Mouse (Mus musculus) CD4-positive, CD25-positive, alpha-beta regulatory T cell, adult 2 months (primary cell): ENCODE data around the gene Appl1.

ENCODE experiments used
- DNase-seq: peaks from one replicate; pipeline ENCODE4 v3.0.0-alpha.2; 2012; ENCODE audit warnings: low read depth, low spot score

Appl1 gene

GRCm38 (mm10) chr14:26971106-26971789 lies at the start of gene Appl1:
Gene Appl1, minus strand, starts transcription at chr14:26971232.
- DNase-seq = peak; percentile 23

- DNase-seq = no peak
Observed at GRCm38 (mm10) chr14:27019850-27020249, 48.8 kb upstream of the Appl1 start.

DNA sequence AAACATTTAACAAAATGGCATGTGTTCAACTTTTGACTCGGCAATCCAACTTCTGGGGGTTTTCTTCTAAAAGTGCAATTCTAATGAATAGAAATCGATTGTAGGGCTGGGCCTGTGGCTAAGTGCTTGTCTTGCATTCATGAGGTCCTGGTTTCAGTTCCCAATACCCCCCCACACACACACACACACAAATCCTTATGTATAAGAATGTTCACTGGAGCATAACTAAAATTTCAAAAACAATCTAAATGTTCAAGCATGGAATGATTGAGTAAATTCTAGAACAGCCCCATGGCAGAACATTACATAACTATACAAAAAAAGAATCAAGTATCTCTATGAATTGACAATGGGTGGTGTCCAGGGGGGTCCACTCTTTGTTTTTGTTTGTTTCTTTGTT lies 46.9 kb upstream of the Appl1 start:
- DNase-seq = no peak

DNA sequence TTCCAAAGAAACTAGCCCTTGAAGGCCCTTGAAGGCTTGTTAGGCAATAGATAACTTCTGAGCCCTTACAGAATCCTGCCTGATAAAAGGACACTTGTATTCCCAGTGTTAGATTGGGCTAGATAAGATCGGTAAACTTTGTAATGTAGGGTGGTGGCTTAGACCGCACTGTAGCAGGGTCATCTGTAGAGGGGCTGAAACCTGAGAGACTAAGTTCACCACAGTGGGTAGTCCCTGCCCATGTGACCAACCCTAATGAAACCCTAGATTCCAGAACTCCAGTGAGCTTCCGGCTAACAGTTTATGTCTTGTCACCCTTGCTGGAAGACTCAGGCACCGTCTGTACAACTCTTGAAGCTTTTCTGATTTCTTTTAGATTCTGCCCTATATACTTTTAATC lies 42.6 kb upstream of the Appl1 start:
- no peak for DNase-seq

- DNase-seq = no peak
Observed at GRCm38 (mm10) chr14:27011561-27011960, 40.5 kb upstream of the Appl1 start.

DNA sequence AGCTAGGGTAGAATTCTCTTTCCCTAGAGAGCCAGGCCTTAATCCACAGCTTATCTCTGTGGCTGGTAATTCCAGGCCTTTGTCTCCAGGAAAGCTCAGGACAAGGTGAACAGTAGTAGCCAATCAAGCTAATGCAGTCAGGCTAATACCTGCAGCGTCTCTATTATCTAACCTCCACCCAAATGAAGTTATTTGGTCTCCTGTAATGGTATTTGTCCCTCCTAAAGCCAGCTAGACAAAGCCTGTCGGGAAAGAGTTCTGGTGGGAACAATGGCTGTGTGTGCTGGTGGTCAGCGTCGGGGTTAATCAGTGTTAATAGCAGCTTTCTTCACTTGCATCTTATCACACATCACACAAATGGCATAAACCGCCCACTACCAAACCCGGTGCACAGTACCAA lies 34.9 kb upstream of the Appl1 start:
- DNase-seq = no peak

GRCm38 (mm10) chr14:27004906-27005305 lies 33.9 kb upstream of the Appl1 start:
- DNase-seq = no peak

- no peak for DNase-seq
Observed at GRCm38 (mm10) chr14:27000386-27000785, 29.4 kb upstream of the Appl1 start.

DNA sequence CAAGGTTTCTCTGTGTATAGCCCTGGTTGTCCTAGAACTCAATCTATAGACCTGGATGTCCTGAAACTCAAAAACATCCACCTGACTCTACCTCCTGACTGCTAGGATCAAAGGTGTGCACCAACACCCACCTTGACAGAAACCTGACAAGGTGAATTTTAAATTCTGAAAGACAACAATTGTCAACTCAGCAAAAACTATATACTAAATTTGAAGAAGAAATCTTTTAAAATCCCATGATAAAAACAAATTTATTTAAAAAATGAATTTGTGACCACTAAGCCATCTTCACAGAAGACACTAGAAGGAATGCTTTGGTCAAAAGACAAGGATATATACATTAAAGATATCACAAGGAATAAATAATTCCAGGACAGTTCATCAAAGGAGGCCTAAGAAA lies 25.2 kb upstream of the Appl1 start:
- no peak for DNase-seq

DNA sequence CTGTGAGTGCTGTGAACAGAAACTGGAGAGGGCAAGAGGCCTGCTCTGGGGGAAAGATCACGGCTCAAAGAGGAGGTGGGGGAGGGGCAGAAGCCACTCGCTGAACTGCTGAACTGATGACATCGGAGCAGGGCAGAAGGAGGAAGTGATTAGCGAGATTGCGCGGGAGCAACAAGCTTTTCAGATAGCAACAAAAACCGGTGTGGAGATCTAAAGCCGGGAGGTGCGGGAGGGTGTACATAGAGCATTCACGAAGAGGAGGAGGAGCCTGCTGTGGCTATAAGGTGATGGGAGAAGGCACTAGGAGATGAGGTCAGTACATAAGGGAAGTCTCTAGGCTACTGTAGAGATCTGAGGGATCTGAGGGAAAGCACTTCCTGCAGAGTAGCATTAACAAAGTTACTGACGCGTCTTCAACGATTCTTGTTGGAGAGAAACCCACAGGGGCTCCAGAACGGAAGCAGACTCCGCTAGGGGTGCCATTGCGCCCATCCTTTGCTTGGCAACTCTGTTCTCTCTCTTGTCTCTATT lies 23.2 kb upstream of the Appl1 start, which contains the start of gene Hesx1:
Gene Hesx1, plus strand, starts transcription at position 206 of the 531 bp plus-strand sequence.
- peak; percentile 84 for DNase-seq

DNA sequence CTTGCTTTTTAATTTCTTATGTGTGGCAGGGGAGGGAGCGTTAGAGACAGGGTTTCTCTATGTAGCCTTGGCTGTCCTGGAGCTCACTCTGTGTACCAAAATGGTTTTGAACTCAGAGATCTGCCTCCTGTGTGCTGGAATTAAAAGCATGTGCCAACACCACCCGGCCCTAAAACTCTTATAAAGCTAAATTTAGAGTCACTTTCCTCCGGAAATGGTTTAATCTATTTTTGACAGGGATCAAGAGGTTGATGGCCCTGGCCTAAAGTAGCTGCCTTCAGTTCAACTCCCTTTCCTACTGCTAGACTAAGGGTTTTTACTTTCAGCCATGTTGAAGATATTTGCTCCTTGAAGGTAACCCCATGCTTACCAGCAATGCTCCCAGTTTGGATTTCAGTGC lies 22.4 kb upstream of the Appl1 start:
- DNase-seq = no peak

- no peak for DNase-seq
Observed at GRCm38 (mm10) chr14:26991622-26992021, 20.6 kb upstream of the Appl1 start.

GRCm38 (mm10) chr14:26988694-26989093 lies 17.7 kb upstream of the Appl1 start:
- peak; percentile 68 for DNase-seq

GRCm38 (mm10) chr14:26982150-26982530 lies 11.1 kb upstream of the Appl1 start:
- no peak for DNase-seq

GRCm38 (mm10) chr14:26981494-26982149 lies 10.6 kb upstream of the Appl1 start:
- no peak for DNase-seq

DNA sequence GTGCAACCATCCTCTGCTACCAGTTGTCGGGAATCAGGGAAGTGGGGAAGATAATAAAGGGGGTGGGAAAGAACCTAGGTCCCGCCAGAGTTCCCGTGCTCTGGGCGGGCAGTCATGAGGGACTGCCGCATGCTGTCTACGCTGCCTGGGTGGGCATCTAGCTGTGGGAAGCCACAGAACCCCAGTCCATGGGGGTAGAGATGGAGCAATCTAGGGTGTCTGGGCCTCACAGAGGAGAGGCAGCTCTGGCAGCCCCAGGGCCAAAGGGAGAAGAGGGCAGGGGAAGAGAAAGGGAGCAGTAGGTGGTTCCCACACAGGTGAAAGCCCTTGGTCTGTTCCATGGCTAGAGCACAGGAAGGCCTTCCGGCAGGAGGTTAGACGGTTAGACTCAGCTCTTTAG lies 10.0 kb upstream of the Appl1 start:
- DNase-seq = no peak

DNA sequence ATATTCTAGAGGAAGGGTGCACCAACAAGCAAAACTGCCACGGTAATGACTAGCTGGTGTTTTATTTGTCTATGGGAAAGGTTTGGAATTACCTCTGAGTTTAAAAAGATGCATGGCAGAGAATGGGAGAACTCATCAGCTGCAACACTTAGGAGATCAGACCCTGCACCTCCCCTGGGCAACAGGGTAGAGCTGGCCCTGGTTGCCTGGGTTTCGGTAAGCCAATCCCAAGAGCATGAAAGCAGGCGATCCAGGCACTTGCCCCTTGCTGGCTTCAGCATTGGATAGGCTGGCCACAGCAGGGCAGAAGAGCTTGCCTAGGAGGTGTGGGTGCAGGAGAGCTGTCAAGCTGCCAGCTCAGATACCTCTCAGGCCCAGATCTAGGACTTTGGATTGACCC lies 8.8 kb upstream of the Appl1 start:
- DNase-seq = no peak

DNA sequence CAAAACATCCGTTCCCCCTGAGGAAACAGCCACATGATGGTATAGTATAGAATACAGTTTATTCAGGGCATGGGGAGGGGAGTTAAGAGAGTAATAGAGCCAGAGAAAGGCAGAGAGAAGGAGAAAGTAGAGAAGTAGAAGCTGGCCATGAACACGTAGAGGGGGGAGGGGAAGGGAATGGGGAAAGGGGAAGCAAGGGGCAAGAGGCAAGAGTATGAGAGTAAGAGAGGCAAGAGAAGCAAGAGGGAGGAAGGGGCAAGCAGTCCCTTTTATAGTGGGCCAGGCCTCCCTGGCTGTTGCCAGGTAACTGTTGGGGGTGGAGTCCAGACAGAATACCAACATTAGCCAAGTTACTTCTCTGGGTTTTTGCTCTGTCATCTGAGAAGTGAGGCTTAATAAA lies 6.5 kb upstream of the Appl1 start:
- DNase-seq = no peak

DNA sequence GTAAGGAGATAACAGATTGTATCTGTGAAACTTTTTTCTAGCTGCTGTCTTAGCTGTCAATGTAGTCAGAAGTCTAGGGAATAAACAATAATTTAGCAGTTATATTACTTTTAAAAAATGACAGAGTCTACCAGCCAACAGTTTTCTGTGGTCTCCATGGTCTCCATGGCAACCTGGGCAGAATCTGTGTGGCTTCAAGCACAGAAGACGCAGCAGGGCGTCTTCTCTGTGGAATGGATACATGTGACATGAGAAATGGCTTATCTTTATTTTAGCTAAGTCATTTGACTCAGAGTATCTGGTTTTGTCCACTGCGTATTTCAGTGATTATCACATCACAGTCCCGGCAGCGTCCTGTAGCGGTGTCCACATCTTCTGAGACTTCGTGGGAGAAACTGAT lies 5.2 kb upstream of the Appl1 start:
- no peak for DNase-seq

DNA sequence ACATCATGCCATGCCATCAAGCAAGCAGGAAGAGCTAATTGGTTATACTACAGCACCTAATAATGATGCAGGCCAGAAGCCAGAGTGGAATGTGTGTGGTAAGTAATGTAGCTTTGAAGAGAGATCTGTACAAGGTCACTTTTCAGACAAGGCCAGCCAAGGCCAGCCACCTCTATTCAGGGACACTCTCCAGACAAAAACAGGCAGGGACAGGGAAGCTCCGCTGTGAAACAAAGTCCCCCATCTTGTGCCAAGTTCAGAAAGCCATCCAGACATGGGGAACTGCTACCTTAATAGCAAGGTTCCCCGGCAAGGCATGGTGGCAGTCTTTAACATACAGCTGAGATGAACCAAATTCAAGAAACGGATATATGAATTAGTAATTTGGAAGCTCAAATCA lies 4.5 kb upstream of the Appl1 start:
- no peak for DNase-seq

GRCm38 (mm10) chr14:26973089-26973488 lies 2.1 kb upstream of the Appl1 start:
- peak; percentile 31 for DNase-seq

GRCm38 (mm10) chr14:26970439-26970932 lies 546 bp downstream of the Appl1 start:
- DNase-seq = peak; percentile 97

- DNase-seq = peak; percentile 80
Observed at GRCm38 (mm10) chr14:26969856-26970407, 1.1 kb downstream of the Appl1 start.
